Mouse (Mus musculus): ENCODE measurements around the gene Tenm3. TPM values are rescaled to one million over a fixed set of nuclear protein-coding genes. Genes with fewer than 3 reads are reported as not detected.

Gene Tenm3
- total and polyA plus RNA-seq, 3 experiments, result 0.03 to 0.08 (median 0.07) TPM

- Histone ChIP-seq H3K27ac (ENCODE audit: insufficient read depth, low read depth) (no peak overlapping the region), H3K9ac (ENCODE audit: insufficient read depth, low read depth) (no peak overlapping the region), H3K9me3 (replicated peaks; ENCODE audit: low read length) (peaks cover 65% of the 10 kb centered on the region), H3K4me3 (replicated peaks in 1 of 3; ENCODE audit: low read depth in 2 of 3, low read length in 2 of 3, poor library complexity in 1 of 3) (no peak overlapping the region), H3K4me2 (ENCODE audit: insufficient read depth, low read depth, poor library complexity, severe bottlenecking) (no peak overlapping the region), H3K79me2 (replicated peaks; ENCODE audit: control insufficient read depth, extremely low read depth, insufficient read depth, poor library complexity, severe bottlenecking) (no peaks in the 10 kb centered on the region), H3K4me1 (ENCODE audit: control insufficient read depth in 1 of 2, insufficient read depth in 2 of 2) (no peaks in the 10 kb centered on the region), H3K36me3 (replicated peaks in 1 of 2; ENCODE audit: control insufficient read depth in 1 of 2, insufficient read depth in 1 of 2, low read length in 1 of 2) (no peaks in the 10 kb centered on the region), H3K27me3 (replicated peaks) (no peaks in the 10 kb centered on the region)
- in situ Hi-C loops (cut with MboI; ENCODE audit: low pct_ligation_motif_present, low pct_unique_long_range_greater_than_20kb, low sequenced_read_pairs), result no loop called here
- no peak for DNase-seq (ENCODE audit: extremely low read depth)
- dilution Hi-C loops (cut with MboI; ENCODE audit: extremely low pct_ligation_motif_present, extremely low pct_unique_long_range_greater_than_20kb, low sequenced_read_pairs), result no loop called here
- TF ChIP-seq PAX5 (IDR thresholded peaks at IDR 0.05; ENCODE audit: low read length) (no peak), E2F4 (IDR thresholded peaks at IDR 0.05; ENCODE audit: insufficient replicate concordance, low read depth, low read length) (no peak), MEF2A (IDR thresholded peaks at IDR 0.05; ENCODE audit: borderline replicate concordance, low read depth, low read length) (no peak)
Observed at GRCm38 (mm10) chr8:48560227-48560626, 283.5 kb downstream of the Tenm3 start.

GRCm38 (mm10) chr8:48555546-48556141 lies 288.1 kb downstream of the Tenm3 start:
- H3K4me1 ChIP-seq (ENCODE audit: control insufficient read depth in 1 of 2, insufficient read depth in 2 of 2), result no peaks in the 10 kb centered on the region
- TF ChIP-seq MYC (IDR thresholded peaks at IDR 0.05; ENCODE audit: low read depth, low read length) (no peak), POLR2AphosphoS2 (IDR thresholded peaks at IDR 0.05; ENCODE audit: low read depth, low read length) (no peak), ELF1 (IDR thresholded peaks at IDR 0.05; ENCODE audit: low read depth, low read length) (no peak), BHLHE40 (IDR thresholded peaks at IDR 0.05; ENCODE audit: low read depth, low read length) (no peak), SIN3A (IDR thresholded peaks at IDR 0.05; ENCODE audit: low read length) (no peak), USF2 (conservative IDR thresholded peaks at IDR 0.05; ENCODE audit: low read depth, low read length) (no peak)
- no peak overlapping the region for H3K4me3 ChIP-seq (replicated peaks in 1 of 3; ENCODE audit: low read depth in 2 of 3, low read length in 2 of 3, poor library complexity in 1 of 3)
- H3K9me3 ChIP-seq (replicated peaks; ENCODE audit: low read length), result peaks cover 45% of the 10 kb centered on the region
- no peak overlapping the region for H3K27ac ChIP-seq (ENCODE audit: insufficient read depth, low read depth)
- DNase-seq (ENCODE audit: extremely low read depth), result no peak
- H3K4me2 ChIP-seq (ENCODE audit: insufficient read depth, low read depth, poor library complexity, severe bottlenecking), result no peak overlapping the region
- no peaks in the 10 kb centered on the region for H3K27me3 ChIP-seq (replicated peaks)
- no peaks in the 10 kb centered on the region for H3K36me3 ChIP-seq (replicated peaks in 1 of 2; ENCODE audit: control insufficient read depth in 1 of 2, insufficient read depth in 1 of 2, low read length in 1 of 2)
- H3K79me2 ChIP-seq (replicated peaks; ENCODE audit: control insufficient read depth, extremely low read depth, insufficient read depth, poor library complexity, severe bottlenecking), result no peaks in the 10 kb centered on the region
- dilution Hi-C loops (cut with MboI; ENCODE audit: extremely low pct_ligation_motif_present, extremely low pct_unique_long_range_greater_than_20kb, low sequenced_read_pairs), result no loop called here
- in situ Hi-C loops (cut with MboI; ENCODE audit: low pct_ligation_motif_present, low pct_unique_long_range_greater_than_20kb, low sequenced_read_pairs), result no loop called here
- no peak overlapping the region for H3K9ac ChIP-seq (ENCODE audit: insufficient read depth, low read depth)

- Histone ChIP-seq H3K4me1 (ENCODE audit: control insufficient read depth in 1 of 2, insufficient read depth in 2 of 2) (no peaks in the 10 kb centered on the region), H3K4me2 (ENCODE audit: insufficient read depth, low read depth, poor library complexity, severe bottlenecking) (no peak overlapping the region), H3K9me3 (replicated peaks; ENCODE audit: low read length) (peaks cover 45% of the 10 kb centered on the region), H3K79me2 (replicated peaks; ENCODE audit: control insufficient read depth, extremely low read depth, insufficient read depth, poor library complexity, severe bottlenecking) (no peaks in the 10 kb centered on the region), H3K27ac (ENCODE audit: insufficient read depth, low read depth) (no peak overlapping the region), H3K36me3 (replicated peaks in 1 of 2; ENCODE audit: control insufficient read depth in 1 of 2, insufficient read depth in 1 of 2, low read length in 1 of 2) (no peaks in the 10 kb centered on the region), H3K4me3 (replicated peaks in 1 of 3; ENCODE audit: low read depth in 2 of 3, low read length in 2 of 3, poor library complexity in 1 of 3) (no peak overlapping the region), H3K27me3 (replicated peaks) (no peaks in the 10 kb centered on the region), H3K9ac (ENCODE audit: insufficient read depth, low read depth) (no peak overlapping the region)
- DNase-seq (ENCODE audit: extremely low read depth), result no peak
- TF ChIP-seq ZNF384 (IDR thresholded peaks at IDR 0.05; ENCODE audit: low read depth, low read length) (no peak), JUN (IDR thresholded peaks at IDR 0.05; ENCODE audit: insufficient read depth, low read depth, low read length) (no peak), ELF1 (IDR thresholded peaks at IDR 0.05; ENCODE audit: low read depth, low read length) (no peak), E2F4 (IDR thresholded peaks at IDR 0.05; ENCODE audit: insufficient replicate concordance, low read depth, low read length) (no peak), NELFE (IDR thresholded peaks at IDR 0.05; ENCODE audit: low read depth, low read length) (no peak), RAD21 (IDR thresholded peaks at IDR 0.05; ENCODE audit: low read depth, low read length) (no peak), TCF12 (IDR thresholded peaks at IDR 0.05; ENCODE audit: low read depth, low read length) (no peak), ETS1 (conservative IDR thresholded peaks at IDR 0.05; ENCODE audit: low read depth, low read length) (no peak), POLR2AphosphoS2 (IDR thresholded peaks at IDR 0.05; ENCODE audit: low read depth, low read length) (no peak), CHD2 (IDR thresholded peaks at IDR 0.05; ENCODE audit: low read length) (no peak)
- in situ Hi-C loops (cut with MboI; ENCODE audit: low pct_ligation_motif_present, low pct_unique_long_range_greater_than_20kb, low sequenced_read_pairs) (no loop called here), dilution Hi-C loops (cut with MboI; ENCODE audit: extremely low pct_ligation_motif_present, extremely low pct_unique_long_range_greater_than_20kb, low sequenced_read_pairs) (no loop called here)
Observed at GRCm38 (mm10) chr8:48554762-48555545, 288.8 kb downstream of the Tenm3 start.

Data from CH12.LX (cell line).